In genomic region chr16:23785216-23785615, GRCm38 (mm10) we compare ENCODE assay signal across 18 mouse cellular contexts.
"Had no signal": no experiment of that assay in that cellular context is flagged by ENCODE, and none has a peak within 500 bp of the region (broad histone marks: within the 10 kb centered on the region; RNA-seq: fewer than 3 reads in every experiment).

No protein-coding gene starts in this region.

- H3K4me2 ChIP-seq: liver, embryonic 12.5 days; midbrain, embryonic 12.5 days; neural tube, embryonic 13.5 days; neural tube, embryonic 15.5 days had no signal

- H3K9me3 ChIP-seq: liver, embryonic 12.5 days; midbrain, embryonic 10.5 days; midbrain, embryonic 12.5 days; neural tube, embryonic 13.5 days; neural tube, embryonic 15.5 days had no signal

- ATAC-seq: liver, embryonic 12.5 days; lung, postnatal 0 days; midbrain, embryonic 16.5 days had no signal

- H3K4me3 ChIP-seq: liver, embryonic 12.5 days; midbrain, embryonic 10.5 days; midbrain, embryonic 12.5 days; myocyte; neural tube, embryonic 13.5 days; neural tube, embryonic 15.5 days had no signal

- H3K27me3 ChIP-seq: liver, embryonic 12.5 days; midbrain, embryonic 12.5 days; neural tube, embryonic 13.5 days; neural tube, embryonic 15.5 days had no signal

- H3K4me1 ChIP-seq: liver, embryonic 12.5 days; midbrain, embryonic 12.5 days; neural tube, embryonic 13.5 days; neural tube, embryonic 15.5 days had no signal

- DNase-seq: midbrain, embryonic 14.5 days; retina, postnatal 1 day; right cerebral cortex, adult 18-20 months; right cerebral cortex, postnatal 25 days; right cerebral cortex, postnatal 4 days; spleen, adult 18-20 months; thymus, adult 18-20 months; thymus, postnatal 14 days; thymus, postnatal 36 days had no signal

- H3K9ac ChIP-seq: liver, embryonic 12.5 days; liver, embryonic 14.5 days; midbrain, embryonic 12.5 days; neural tube, embryonic 13.5 days; neural tube, embryonic 15.5 days had no signal

- H3K36me3 ChIP-seq: liver, embryonic 12.5 days; midbrain, embryonic 10.5 days; midbrain, embryonic 12.5 days; neural tube, embryonic 13.5 days; neural tube, embryonic 15.5 days had no signal

- H3K27ac ChIP-seq: liver, embryonic 12.5 days; liver, embryonic 14.5 days; midbrain, embryonic 10.5 days; midbrain, embryonic 12.5 days; neural tube, embryonic 13.5 days; neural tube, embryonic 15.5 days had no signal
